Mouse (Mus musculus): ENCODE results near the gene Ndc80.
"Not testable (repeated sequence)": the region's sequence is repeated elsewhere in the genome, so short reads cannot be mapped to it uniquely, and the experiment has no call there.

Ndc80 gene

GRCm38 (mm10) chr17:71526711-71527564, at the start of gene Ndc80:
Ndc80 (minus strand) TSS chr17:71526857.
- peak; percentile 98 for ATAC-seq (ENCODE audit: low TSS enrichment)

- no peak for ATAC-seq (ENCODE audit: low TSS enrichment)
These were observed 35.0 kb upstream of the Ndc80 start for GRCm38 (mm10) chr17:71561631-71562030.

- no peak for ATAC-seq (ENCODE audit: low TSS enrichment)
These were observed 26.2 kb upstream of the Ndc80 start for GRCm38 (mm10) chr17:71552901-71553300.

- ATAC-seq (ENCODE audit: low TSS enrichment): peak; percentile 98
These were observed 25.2 kb upstream of the Ndc80 start, which contains the start of gene Spdya for GRCm38 (mm10) chr17:71551757-71552451. Spdya (plus strand) TSS chr17:71552061.

- ATAC-seq (ENCODE audit: low TSS enrichment): no peak
These were observed 24.7 kb upstream of the Ndc80 start for GRCm38 (mm10) chr17:71551350-71551749.

GRCm38 (mm10) chr17:71548586-71548985, 21.9 kb upstream of the Ndc80 start:
- ATAC-seq (ENCODE audit: low TSS enrichment): no peak

- ATAC-seq (ENCODE audit: low TSS enrichment): no peak
These were observed 10.5 kb upstream of the Ndc80 start for GRCm38 (mm10) chr17:71537164-71537563.

GRCm38 (mm10) chr17:71535595-71535994, 8.9 kb upstream of the Ndc80 start:
- not testable (repeated sequence) for ATAC-seq (ENCODE audit: low TSS enrichment)

GRCm38 (mm10) chr17:71528042-71528441, 1.4 kb upstream of the Ndc80 start:
- ATAC-seq (ENCODE audit: low TSS enrichment): no peak

GRCm38 (mm10) chr17:71526302-71526708, 352 bp downstream of the Ndc80 start:
- ATAC-seq (ENCODE audit: low TSS enrichment): no peak

- no peak for ATAC-seq (ENCODE audit: low TSS enrichment)
These were observed 16.4 kb downstream of the Ndc80 start for GRCm38 (mm10) chr17:71510297-71510696.

- ATAC-seq (ENCODE audit: low TSS enrichment): no peak
These were observed 19.8 kb downstream of the Ndc80 start for GRCm38 (mm10) chr17:71506832-71507231.

GRCm38 (mm10) chr17:71495784-71496183, 30.9 kb downstream of the Ndc80 start:
- ATAC-seq (ENCODE audit: low TSS enrichment): no peak

GRCm38 (mm10) chr17:71491332-71491686, 35.3 kb downstream of the Ndc80 start:
- ATAC-seq (ENCODE audit: low TSS enrichment): no peak

GRCm38 (mm10) chr17:71490666-71491331, 35.9 kb downstream of the Ndc80 start:
- ATAC-seq (ENCODE audit: low TSS enrichment): no peak

GRCm38 (mm10) chr17:71489703-71490461, 36.8 kb downstream of the Ndc80 start:
- ATAC-seq (ENCODE audit: low TSS enrichment): no peak

GRCm38 (mm10) chr17:71486231-71486851, 40.3 kb downstream of the Ndc80 start:
- ATAC-seq (ENCODE audit: low TSS enrichment): no peak

- ATAC-seq (ENCODE audit: low TSS enrichment): no peak
These were observed 40.8 kb downstream of the Ndc80 start for GRCm38 (mm10) chr17:71485791-71486230.

- no peak for ATAC-seq (ENCODE audit: low TSS enrichment)
These were observed 41.9 kb downstream of the Ndc80 start for GRCm38 (mm10) chr17:71484711-71485110.

GRCm38 (mm10) chr17:71483418-71484060, 43.1 kb downstream of the Ndc80 start:
- no peak for ATAC-seq (ENCODE audit: low TSS enrichment)

All from frontal cortex, adult (tissue).